Mouse (Mus musculus): ENCODE results near the gene Tnip1. TPM values are rescaled to one million over a fixed set of nuclear protein-coding genes. Genes with fewer than 3 reads are reported as not detected.
A peak's percentile ranks its signal among the peaks of the same experiment; 100 is the strongest.
"Not testable (repeated sequence)": the region's sequence is repeated elsewhere in the genome, so short reads cannot be mapped to it uniquely, and the experiment has no call there.

The Tnip1 gene
- polyA plus RNA-seq, 1 experiment, result 16.0 TPM

- TF ChIP-seq POLR2A (IDR thresholded peaks at IDR 0.05; ENCODE audit: borderline replicate concordance, extremely low read depth, insufficient read depth, insufficient read length, poor library complexity, severe bottlenecking) (no peak), CTCF (IDR thresholded peaks at IDR 0.05; ENCODE audit: borderline replicate concordance, extremely low read depth, insufficient read depth, insufficient read length) (no peak)
- no peak for DNase-seq (ENCODE audit: low read depth)
Observed at GRCm38 (mm10) chr11:54971365-54972048, 8.8 kb upstream of the Tnip1 start.

DNA sequence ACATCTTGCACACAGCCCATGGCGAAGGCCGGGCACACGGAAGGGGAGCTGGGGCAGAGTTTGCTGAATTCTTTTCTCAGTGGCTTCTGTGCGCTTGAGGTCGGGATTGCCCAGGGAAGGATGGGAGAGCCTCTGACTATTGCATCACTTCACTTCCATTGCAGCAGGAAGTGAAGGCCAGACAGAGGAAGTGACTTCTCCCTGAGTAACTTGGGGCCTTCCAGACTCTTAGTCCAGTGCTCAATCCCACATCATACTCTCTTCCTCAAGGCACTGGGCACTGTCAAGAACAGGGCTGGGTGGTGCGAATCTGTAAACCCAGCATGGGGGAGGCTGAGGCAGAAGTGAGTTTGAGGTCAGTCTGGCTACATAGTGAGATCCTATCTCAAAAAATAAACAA lies 2.5 kb upstream of the Tnip1 start:
- no peak for TF ChIP-seq POLR2A (IDR thresholded peaks at IDR 0.05; ENCODE audit: borderline replicate concordance, extremely low read depth, insufficient read depth, insufficient read length, poor library complexity, severe bottlenecking)
- TF ChIP-seq CTCF (IDR thresholded peaks at IDR 0.05; ENCODE audit: borderline replicate concordance, extremely low read depth, insufficient read depth, insufficient read length), result no peak
- no peak for DNase-seq (ENCODE audit: low read depth)

DNA sequence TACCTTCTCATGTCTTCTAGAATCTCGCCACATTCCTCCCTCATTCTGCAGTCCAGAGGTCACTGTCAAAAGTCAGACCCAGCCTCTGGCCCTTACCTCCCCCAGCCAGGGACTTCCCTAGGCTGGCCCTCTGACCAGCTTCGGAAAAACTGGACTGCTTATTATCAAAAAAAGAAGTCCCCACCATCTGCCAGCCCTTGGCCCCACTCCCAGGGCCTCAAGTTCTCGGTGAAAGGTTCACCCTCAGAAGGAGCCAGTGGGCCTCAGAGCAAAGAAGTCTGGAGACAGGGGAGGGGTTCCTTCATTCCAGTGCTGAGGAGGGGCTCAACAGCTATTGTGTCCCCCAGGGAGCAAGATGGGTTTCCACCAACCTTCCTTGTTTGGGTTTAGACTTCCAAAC lies 796 bp downstream of the Tnip1 start:
- no peak for TF ChIP-seq POLR2A (IDR thresholded peaks at IDR 0.05; ENCODE audit: borderline replicate concordance, extremely low read depth, insufficient read depth, insufficient read length, poor library complexity, severe bottlenecking)
- TF ChIP-seq CTCF (IDR thresholded peaks at IDR 0.05; ENCODE audit: borderline replicate concordance, extremely low read depth, insufficient read depth, insufficient read length), result no peak
- no peak for DNase-seq (ENCODE audit: low read depth)

DNA sequence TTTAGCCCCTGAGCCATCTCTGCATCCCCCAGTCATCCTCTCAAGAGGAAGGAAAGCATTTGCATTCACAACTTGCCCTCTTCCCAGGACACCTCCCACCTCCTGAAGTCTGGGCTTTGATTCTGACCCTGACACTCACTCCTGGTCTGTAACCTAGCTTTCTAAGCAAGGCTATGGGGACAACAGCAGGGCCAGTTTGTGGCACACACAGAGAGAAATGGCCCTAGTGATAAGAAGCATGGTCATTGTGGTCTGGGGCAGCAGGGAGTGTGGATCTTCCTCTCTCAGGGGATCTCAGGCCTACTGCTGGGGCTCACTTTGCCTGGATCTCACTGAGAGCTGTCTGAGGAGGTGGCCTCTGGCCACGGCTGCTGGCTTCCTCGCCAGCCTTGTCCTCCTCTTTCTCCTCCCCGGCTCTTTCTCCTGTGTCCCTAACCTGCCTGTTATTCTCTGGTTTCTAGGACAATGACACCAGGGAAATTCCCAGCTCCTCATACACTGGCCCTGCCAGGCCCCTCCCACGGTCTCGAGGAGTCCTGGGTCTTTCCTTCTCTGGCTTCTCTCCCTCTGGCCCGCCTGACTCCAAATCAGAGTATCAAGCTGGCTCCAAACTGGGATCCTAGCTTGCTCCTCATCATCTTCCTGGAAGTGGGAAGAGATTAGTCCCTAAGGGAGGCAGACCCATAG lies 1.4 kb downstream of the Tnip1 start:
- no peak for DNase-seq (ENCODE audit: low read depth)
- TF ChIP-seq POLR2A (IDR thresholded peaks at IDR 0.05; ENCODE audit: borderline replicate concordance, extremely low read depth, insufficient read depth, insufficient read length, poor library complexity, severe bottlenecking) (no peak), CTCF (IDR thresholded peaks at IDR 0.05; ENCODE audit: borderline replicate concordance, extremely low read depth, insufficient read depth, insufficient read length) (no peak)

- no peak for DNase-seq (ENCODE audit: low read depth)
- TF ChIP-seq CTCF (IDR thresholded peaks at IDR 0.05; ENCODE audit: borderline replicate concordance, extremely low read depth, insufficient read depth, insufficient read length) (no peak), POLR2A (IDR thresholded peaks at IDR 0.05; ENCODE audit: borderline replicate concordance, extremely low read depth, insufficient read depth, insufficient read length, poor library complexity, severe bottlenecking) (no peak)
Observed at GRCm38 (mm10) chr11:54960251-54960650, 2.5 kb downstream of the Tnip1 start.

DNA sequence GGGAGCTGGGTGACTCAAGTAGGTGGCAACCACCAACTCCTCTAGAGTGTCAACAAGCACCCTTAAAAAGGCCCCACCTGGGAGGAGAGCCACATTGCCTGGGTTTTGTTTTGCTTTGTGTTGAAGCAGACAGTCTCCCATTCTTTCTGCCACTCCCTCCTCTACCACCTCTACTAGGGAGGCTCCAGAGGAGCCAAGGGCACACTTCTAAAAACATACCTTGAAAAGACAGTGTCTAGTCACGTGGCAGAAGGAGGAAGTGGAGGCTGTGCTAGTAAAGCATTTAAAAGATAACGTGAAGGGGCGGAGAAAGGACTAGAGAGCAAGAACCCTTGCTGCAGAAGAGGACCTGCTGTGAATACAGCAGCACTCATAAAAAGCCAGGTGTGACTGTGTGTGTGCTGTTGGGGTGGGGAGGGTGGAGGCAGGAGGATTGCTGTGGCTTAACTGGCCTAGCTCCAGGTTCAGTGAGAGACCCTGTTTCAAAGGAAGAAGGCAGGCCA lies 4.1 kb downstream of the Tnip1 start:
- TF ChIP-seq CTCF (IDR thresholded peaks at IDR 0.05; ENCODE audit: borderline replicate concordance, extremely low read depth, insufficient read depth, insufficient read length), result no peak
- no peak for TF ChIP-seq POLR2A (IDR thresholded peaks at IDR 0.05; ENCODE audit: borderline replicate concordance, extremely low read depth, insufficient read depth, insufficient read length, poor library complexity, severe bottlenecking)

GRCm38 (mm10) chr11:54957708-54958107 lies 5.0 kb downstream of the Tnip1 start:
- not testable (repeated sequence) for DNase-seq (ENCODE audit: low read depth)

More for the DNA sequence above, 4.1 kb downstream of the Tnip1 start:
- DNase-seq (ENCODE audit: low read depth), result no peak

GRCm38 (mm10) chr11:54956912-54957311 lies 5.8 kb downstream of the Tnip1 start:
- no peak for DNase-seq (ENCODE audit: low read depth)
- no peak for TF ChIP-seq CTCF (IDR thresholded peaks at IDR 0.05; ENCODE audit: borderline replicate concordance, extremely low read depth, insufficient read depth, insufficient read length)
- TF ChIP-seq POLR2A (IDR thresholded peaks at IDR 0.05; ENCODE audit: borderline replicate concordance, extremely low read depth, insufficient read depth, insufficient read length, poor library complexity, severe bottlenecking), result no peak

DNA sequence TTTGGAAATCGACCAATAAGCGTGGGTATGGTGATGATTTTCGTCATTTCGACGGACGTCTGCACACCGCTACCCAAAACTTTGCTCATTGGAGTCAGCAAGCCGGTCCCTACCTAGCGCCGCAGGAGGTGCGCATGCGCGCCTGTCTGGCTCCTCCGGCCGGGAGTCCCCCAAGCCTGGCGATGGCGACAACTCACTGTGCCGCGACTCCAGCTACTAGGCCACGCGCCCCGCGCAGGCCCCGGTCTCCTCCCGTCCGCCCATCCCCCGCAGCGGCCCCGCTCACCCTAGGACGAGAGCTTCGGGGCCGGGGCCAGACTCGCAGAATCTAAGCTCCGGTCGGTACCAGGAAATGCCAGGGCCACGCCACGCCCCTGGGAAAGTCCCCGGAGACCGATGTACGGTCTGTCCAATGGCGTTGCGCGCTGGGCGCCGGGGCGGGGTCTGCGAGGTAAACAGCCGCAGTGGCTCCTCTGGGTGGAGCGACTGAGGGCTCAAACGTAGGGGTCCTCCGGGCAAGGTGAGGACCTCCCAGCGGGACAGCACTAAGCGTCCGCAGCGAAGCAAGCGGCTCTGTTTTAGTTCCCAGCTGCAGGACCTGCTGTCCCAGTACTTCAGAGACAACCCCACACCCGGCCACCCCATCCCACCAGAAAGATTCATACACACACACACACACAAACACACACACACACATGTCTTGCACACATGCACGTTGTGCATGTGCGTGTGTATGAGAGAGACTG lies 6.8 kb downstream of the Tnip1 start:
- TF ChIP-seq CTCF (IDR thresholded peaks at IDR 0.05; ENCODE audit: borderline replicate concordance, extremely low read depth, insufficient read depth, insufficient read length), result no peak
- 0 out of 2 replicates have a peak, but pooled peaks have one; percentile 18 for TF ChIP-seq POLR2A (IDR thresholded peaks at IDR 0.05; ENCODE audit: borderline replicate concordance, extremely low read depth, insufficient read depth, insufficient read length, poor library complexity, severe bottlenecking)
- DNase-seq (ENCODE audit: low read depth), result peak; percentile 98

DNA sequence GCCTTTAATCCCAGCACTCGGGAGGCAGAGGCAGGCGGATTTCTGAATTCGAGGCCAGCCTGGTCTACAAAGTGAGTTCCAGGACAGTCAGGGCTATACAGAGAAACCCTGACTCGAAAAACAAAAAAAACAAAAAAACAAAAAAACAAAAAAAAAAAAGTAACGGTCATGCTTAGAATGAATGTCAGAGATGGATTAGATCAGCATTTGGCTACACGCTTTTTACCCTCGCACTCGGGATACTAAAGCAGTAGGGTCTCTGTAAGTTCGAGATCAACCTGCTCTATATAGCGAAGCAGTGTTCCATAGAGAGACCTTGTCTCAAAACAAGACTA lies 7.3 kb downstream of the Tnip1 start:
- DNase-seq (ENCODE audit: low read depth), result not testable (repeated sequence)

DNA sequence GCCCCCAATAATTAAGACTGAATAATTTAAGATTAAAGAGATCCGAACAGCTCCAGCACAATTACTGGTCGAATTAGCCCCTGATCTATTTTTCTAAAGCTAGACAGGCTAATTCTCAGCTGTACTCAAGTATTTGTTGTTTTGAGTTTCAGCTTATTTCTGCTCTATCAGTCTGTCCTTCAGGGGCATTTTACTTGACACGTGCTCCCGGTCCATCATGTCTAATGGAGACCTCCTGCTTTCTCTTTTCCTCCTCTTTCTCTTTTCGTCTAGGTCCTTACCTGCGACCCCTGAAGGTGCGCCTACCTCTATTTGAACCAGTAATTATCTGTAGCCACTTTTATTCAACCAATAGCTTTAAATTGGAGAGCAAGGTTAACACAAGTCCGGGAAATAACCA lies 8.0 kb downstream of the Tnip1 start:
- TF ChIP-seq CTCF (IDR thresholded peaks at IDR 0.05; ENCODE audit: borderline replicate concordance, extremely low read depth, insufficient read depth, insufficient read length) (no peak), POLR2A (IDR thresholded peaks at IDR 0.05; ENCODE audit: borderline replicate concordance, extremely low read depth, insufficient read depth, insufficient read length, poor library complexity, severe bottlenecking) (no peak)
- no peak for DNase-seq (ENCODE audit: low read depth)

GRCm38 (mm10) chr11:54953993-54954446 lies 8.7 kb downstream of the Tnip1 start:
- peak; percentile 18 for DNase-seq (ENCODE audit: low read depth)

More at GRCm38 (mm10) chr11:54953993-54954446, 8.7 kb downstream of the Tnip1 start:
- TF ChIP-seq CTCF (IDR thresholded peaks at IDR 0.05; ENCODE audit: borderline replicate concordance, extremely low read depth, insufficient read depth, insufficient read length) (no peak), POLR2A (IDR thresholded peaks at IDR 0.05; ENCODE audit: borderline replicate concordance, extremely low read depth, insufficient read depth, insufficient read length, poor library complexity, severe bottlenecking) (no peak)

All from brain, embryonic 14.5 days (tissue).